Mouse (Mus musculus): ENCODE results near the gene Nbea.

DNA sequence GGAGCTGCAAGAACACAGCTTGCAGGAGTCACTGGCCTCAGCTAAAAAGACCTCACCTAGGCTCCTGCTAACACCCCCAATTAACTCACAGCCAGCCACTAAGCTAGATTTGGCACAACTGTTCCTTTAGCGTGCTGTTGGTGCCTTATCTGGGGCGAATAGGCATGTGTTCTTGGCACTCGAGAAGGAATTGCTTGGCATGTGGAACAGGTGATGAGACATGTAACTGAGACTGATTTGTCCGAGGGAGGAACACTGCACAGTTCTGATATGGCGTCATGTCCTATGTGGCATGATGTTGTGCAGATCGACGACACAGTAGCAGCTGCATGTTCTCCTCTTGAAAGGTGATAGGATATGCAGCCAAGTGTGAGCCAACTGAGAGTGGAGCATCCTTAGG, 331.0 kb downstream of the Nbea start:
- TF ChIP-seq EP300 (IDR thresholded peaks at IDR 0.05; ENCODE audit: low read depth) (peak; percentile 81), CTCF (IDR thresholded peaks at IDR 0.05; ENCODE audit: low read depth) (no peak)

Data from heart, postnatal 0 days (tissue).